Mouse (Mus musculus): ENCODE data around the gene Olfr1396.
A peak's percentile ranks its signal among the peaks of the same experiment; 100 is the strongest.

Gene Olfr1396

GRCm38 (mm10) chr11:49114774-49115173, at the start of gene Olfr1396:
Gene Olfr1396 (minus strand): TSS chr11:49114874.
- no peak for DNase-seq (ENCODE audit: low read depth)

- peak; percentile 46 for DNase-seq (ENCODE audit: low read depth)
Measured at GRCm38 (mm10) chr11:49156821-49157814, 42.4 kb upstream of the Olfr1396 start.

- no peak for DNase-seq (ENCODE audit: low read depth)
Measured at GRCm38 (mm10) chr11:49154077-49154476, 39.4 kb upstream of the Olfr1396 start, which contains the start of gene Olfr1394. Gene Olfr1394 (plus strand): TSS chr11:49154377.

GRCm38 (mm10) chr11:49141974-49142373, 27.3 kb upstream of the Olfr1396 start, which contains the start of gene Olfr1395:
Gene Olfr1395 (plus strand): TSS chr11:49142274.
- DNase-seq (ENCODE audit: low read depth), result no peak

GRCm38 (mm10) chr11:49124169-49124568, 9.5 kb upstream of the Olfr1396 start:
- peak; percentile 47 for DNase-seq (ENCODE audit: low read depth)

- DNase-seq (ENCODE audit: low read depth), result no peak
Measured at GRCm38 (mm10) chr11:49119635-49120034, 5.0 kb upstream of the Olfr1396 start.

- DNase-seq (ENCODE audit: low read depth), result peak; percentile 42
Measured at GRCm38 (mm10) chr11:49114158-49114557, 516 bp downstream of the Olfr1396 start.

- DNase-seq (ENCODE audit: low read depth), result no peak
Measured at GRCm38 (mm10) chr11:49112624-49113219, 2.0 kb downstream of the Olfr1396 start.

- DNase-seq (ENCODE audit: low read depth), result no peak
Measured at GRCm38 (mm10) chr11:49111000-49111399, 3.7 kb downstream of the Olfr1396 start.

- DNase-seq (ENCODE audit: low read depth), result peak; percentile 65
Measured at GRCm38 (mm10) chr11:49108833-49109232, 5.8 kb downstream of the Olfr1396 start.

- peak; percentile 53 for DNase-seq (ENCODE audit: low read depth)
Measured at GRCm38 (mm10) chr11:49107650-49108537, 6.8 kb downstream of the Olfr1396 start.

- DNase-seq (ENCODE audit: low read depth), result no peak
Measured at GRCm38 (mm10) chr11:49105752-49106151, 8.9 kb downstream of the Olfr1396 start.

GRCm38 (mm10) chr11:49103047-49103693, 11.5 kb downstream of the Olfr1396 start:
- peak; percentile 89 for DNase-seq (ENCODE audit: low read depth)

GRCm38 (mm10) chr11:49101500-49101899, 13.2 kb downstream of the Olfr1396 start:
- peak; percentile 50 for DNase-seq (ENCODE audit: low read depth)

GRCm38 (mm10) chr11:49100409-49100808, 14.3 kb downstream of the Olfr1396 start:
- peak; percentile 86 for DNase-seq (ENCODE audit: low read depth)

GRCm38 (mm10) chr11:49095367-49095766, 19.3 kb downstream of the Olfr1396 start:
- no peak for DNase-seq (ENCODE audit: low read depth)

- no peak for DNase-seq (ENCODE audit: low read depth)
Measured at GRCm38 (mm10) chr11:49093861-49094660, 20.6 kb downstream of the Olfr1396 start.

- no peak for DNase-seq (ENCODE audit: low read depth)
Measured at GRCm38 (mm10) chr11:49092786-49093185, 21.9 kb downstream of the Olfr1396 start.

GRCm38 (mm10) chr11:49092053-49092586, 22.6 kb downstream of the Olfr1396 start:
- no peak for DNase-seq (ENCODE audit: low read depth)

GRCm38 (mm10) chr11:49091171-49091570, 23.5 kb downstream of the Olfr1396 start:
- no peak for DNase-seq (ENCODE audit: low read depth)
